Mouse (Mus musculus) brown adipose tissue, adult 24 weeks (tissue): ENCODE results near the gene Zfp986. TPM values are rescaled to one million over a fixed set of nuclear protein-coding genes. Genes with fewer than 3 reads are reported as not detected.
"Not testable (repeated sequence)": the region's sequence is repeated elsewhere in the genome, so short reads cannot be mapped to it uniquely, and the experiment has no call there.

Source experiments
- H3K27ac ChIP-seq: fragments of 200-500 bp; replicated peaks from 2 replicates; pipeline ENCODE4 v1.5.1; 2012; ENCODE audit warnings: low read depth, mild to moderate bottlenecking, low read length
- H3K4me1 ChIP-seq: fragments of 200-500 bp; 2 replicates; pipeline ENCODE4 v1.6.1; 2012; ENCODE audit warnings: low read length, mixed read lengths; ENCODE audit not compliant: control insufficient read depth, insufficient read depth, insufficient read length
- H3K4me3 ChIP-seq: fragments of 200-500 bp; 2 replicates; pipeline ENCODE4 v1.5.1; 2012; ENCODE audit warnings: low read depth, mild to moderate bottlenecking, low read length, moderate library complexity; ENCODE audit not compliant: insufficient read depth
- polyA plus RNA-seq: library from polyadenylated mRNA; stranded (reverse); fragments of >200 nt; gene quantifications from 2 replicates; pipeline ENCODE4 v1.2.4, GENCODE M21; 2012; ENCODE audit not compliant: missing spikeins, insufficient read depth, insufficient read length

Zfp986 gene
- polyA plus RNA-seq, result not detected in 2 replicates

DNA sequence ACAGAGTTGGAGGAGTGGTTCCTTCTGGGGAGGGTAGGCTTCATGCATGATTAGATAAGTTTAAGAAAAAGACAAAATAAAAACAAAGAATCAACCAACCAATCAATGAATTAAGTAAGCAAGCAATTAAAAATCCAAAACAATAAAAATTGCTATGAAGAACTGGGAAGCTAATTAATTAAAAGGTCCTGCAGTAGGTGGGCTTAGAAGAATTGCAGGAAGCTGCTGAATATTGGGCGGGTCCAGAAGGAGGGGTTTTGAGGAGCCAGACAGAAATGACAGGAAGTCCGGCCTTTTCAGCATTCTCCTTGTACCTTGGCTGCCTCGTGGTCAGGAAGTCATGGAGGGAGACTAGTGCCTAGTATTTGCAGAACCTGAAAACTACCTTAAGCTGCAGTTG lies at the start of gene Zfp986:
Gene Zfp986, plus strand, starts transcription at position 301 of the 400 bp plus-strand sequence.
- H3K27ac ChIP-seq, H3K4me1 ChIP-seq, H3K4me3 ChIP-seq: not testable (repeated sequence)

DNA sequence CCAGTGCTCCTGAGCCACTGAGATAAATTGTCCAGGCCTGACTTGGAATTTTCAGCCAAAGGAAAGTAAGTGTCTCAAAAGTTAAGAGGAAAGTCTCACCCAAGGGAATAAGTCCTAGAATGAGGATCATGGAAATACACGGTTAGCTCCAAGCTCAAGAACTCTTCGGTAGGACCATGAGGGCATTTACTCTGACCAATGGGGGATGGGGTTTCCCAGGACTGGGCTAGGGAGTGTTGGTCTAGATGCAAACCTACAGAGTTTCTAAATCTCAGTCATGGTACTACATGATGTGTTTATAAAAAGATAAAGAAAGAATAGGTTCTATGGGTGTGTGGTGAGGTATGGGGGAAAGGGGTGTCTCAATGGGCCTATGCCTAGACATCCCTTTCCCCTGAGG lies 48.6 kb upstream of the Zfp986 start:
- H3K27ac ChIP-seq, H3K4me3 ChIP-seq, H3K4me1 ChIP-seq: not testable (repeated sequence)

DNA sequence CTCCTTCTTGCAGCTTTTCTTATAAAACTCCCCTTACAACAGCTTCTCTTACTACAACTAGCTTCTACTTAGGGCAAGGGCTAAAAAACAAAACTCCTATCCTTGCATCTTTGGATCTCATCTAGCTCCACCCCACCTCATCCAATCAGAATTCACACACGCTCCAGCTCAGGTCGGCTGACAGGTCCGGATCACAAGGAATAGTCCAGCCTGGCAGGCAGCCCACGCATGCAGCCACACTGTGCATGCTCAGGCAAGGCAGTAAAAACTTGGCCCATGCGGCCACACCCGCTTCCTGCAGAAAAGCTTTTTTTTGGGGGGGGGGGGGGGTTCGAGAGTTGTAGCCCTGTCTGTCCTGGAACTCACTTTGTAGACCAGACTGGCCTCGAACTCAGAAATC lies 43.0 kb upstream of the Zfp986 start:
- H3K4me3 ChIP-seq, H3K4me1 ChIP-seq, H3K27ac ChIP-seq: not testable (repeated sequence)

DNA sequence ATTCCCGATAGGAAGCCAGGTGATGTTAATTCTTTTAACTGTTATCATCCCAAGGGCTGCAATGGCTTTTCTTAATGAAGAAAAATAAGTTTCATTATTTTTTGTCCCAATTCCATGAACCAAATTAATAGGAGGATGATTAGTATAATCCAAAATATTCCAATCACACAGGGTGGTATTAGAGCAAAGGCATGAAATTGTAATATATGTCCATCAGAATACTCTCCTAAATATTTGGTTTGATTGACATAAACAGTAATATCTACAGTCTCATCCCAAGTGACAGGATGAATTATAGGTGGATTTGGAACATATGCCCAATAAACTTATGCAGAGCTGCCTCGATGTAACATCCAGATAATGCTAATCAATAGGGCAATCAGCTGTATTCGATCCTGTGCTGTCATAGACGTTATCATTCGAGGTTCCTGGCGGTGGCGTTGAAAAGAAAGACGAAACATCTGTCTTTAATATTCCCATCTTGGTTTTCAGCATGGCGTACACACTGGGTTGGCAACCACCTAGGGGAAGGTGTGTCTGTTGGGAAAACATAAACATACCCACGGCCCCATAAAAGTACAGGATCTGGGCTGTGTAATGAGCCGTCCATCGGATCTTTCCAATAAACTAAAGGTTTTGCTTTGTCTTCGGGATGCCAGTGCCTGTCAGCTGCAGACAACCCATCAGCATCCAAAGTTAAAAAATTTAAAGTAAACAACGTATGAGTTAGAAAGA lies 37.1 kb upstream of the Zfp986 start:
- H3K27ac ChIP-seq, H3K4me3 ChIP-seq, H3K4me1 ChIP-seq: not testable (repeated sequence)

DNA sequence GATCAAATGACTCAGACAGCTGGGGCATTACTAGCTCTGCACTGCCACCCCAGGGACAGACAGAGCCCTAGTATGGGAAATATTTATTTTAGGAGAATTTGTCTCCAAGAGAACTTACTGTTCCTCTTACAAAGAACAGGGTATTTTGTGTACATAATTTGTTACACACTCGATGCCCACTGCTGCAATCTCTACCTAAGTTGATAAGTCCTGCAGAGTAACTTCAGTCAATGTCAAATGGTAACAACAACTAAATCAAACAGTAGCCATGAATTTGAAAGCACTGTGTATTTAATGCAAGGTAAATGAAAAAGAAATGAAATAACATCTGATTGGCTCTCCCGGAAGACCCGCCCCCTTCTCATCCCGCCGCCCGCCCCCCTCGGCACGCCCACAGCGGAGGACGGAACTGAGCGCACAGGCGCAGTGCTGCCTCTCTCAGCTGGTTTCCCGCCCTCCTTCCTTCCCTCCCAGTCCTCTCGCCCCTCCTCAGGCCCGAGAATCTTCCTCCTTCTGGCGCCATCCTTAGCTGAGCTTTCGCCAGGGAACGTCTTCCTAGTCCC lies 32.2 kb upstream of the Zfp986 start:
- not testable (repeated sequence) for H3K4me3 ChIP-seq, H3K4me1 ChIP-seq, H3K27ac ChIP-seq

DNA sequence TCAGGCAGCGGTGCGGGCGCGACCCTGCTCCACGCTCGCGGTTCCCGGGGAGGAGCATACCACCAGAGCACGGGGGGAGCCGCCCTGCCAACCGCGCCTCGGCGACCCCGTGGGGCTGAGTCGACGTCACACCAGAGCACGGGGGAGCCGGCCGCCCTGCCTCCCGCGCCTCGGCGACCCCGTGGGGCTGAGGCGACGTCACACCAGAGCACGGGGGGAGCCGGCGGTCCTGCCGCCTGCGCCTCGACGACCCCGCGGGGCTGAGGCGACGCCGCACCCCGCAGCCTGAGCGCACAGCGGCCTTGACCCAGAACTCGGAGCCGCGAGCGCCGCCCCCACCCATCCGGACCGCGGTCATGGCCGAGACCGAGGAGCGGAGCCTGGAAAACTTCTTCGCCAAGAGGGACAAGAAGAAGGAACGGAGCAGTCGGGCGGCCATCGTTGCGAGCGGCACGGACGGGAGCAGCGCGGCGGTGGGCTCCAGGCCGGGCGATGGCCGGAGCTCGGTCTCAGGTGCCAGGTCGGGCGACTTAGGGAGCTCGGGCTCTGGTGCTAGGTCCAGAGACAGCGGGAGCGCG lies 31.6 kb upstream of the Zfp986 start:
- not testable (repeated sequence) for H3K4me3 ChIP-seq

DNA sequence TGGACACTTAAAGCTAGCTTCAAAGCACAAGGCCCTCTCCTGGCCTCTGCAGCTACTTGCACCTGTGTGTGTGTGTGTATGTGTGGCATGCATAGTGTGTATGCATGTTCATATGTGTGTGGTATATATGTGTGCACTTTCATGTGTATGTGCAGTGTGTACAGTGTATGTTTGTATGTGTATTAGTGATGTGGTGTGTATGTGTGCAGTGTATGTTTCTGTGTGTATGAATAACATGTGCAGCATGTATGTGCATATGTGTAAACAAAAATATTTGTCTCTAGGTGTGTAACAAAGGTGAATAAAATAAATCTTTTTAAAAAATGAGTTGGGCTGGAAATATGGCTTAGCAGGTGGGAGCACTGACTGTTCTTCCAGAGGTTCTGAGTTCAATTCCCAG lies 21.8 kb upstream of the Zfp986 start:
- not testable (repeated sequence) for H3K4me3 ChIP-seq, H3K27ac ChIP-seq

More for the DNA sequence above, 31.6 kb upstream of the Zfp986 start:
- not testable (repeated sequence) for H3K4me1 ChIP-seq, H3K27ac ChIP-seq

DNA sequence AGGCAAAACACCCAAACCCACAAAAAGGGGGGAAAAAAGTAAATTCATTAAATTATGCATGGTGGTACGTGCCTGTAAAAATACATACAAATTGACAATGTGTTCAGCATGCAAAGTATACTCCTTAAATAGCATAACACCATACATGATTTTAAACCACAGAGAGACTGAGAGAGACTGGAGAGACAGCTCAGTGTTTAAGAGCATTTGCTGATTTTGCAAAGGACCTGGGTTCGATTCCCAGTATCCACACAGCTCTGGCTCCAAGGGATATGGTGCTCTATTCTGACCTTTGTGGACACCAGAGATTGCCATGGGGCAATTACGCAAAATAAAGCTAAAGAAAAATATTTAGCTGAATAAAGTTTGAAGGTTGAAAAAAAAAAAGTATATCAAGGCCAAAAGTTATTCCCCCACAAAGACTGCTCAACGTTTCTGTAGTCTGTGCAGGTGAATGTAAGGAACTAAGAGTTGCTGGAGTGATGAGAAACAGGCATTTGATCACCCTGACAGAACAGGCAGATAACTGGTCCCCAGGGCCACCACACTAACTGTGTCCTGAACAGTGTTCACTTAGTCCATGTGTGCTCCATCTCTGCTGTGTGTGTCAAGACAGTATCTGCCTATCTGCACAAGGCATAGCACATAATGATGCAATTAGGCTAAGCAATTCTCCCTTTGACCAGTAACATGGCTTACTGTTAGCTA lies 20.3 kb upstream of the Zfp986 start:
- H3K4me1 ChIP-seq, H3K27ac ChIP-seq, H3K4me3 ChIP-seq: not testable (repeated sequence)

More for the DNA sequence above, 21.8 kb upstream of the Zfp986 start:
- H3K4me1 ChIP-seq, result not testable (repeated sequence)

DNA sequence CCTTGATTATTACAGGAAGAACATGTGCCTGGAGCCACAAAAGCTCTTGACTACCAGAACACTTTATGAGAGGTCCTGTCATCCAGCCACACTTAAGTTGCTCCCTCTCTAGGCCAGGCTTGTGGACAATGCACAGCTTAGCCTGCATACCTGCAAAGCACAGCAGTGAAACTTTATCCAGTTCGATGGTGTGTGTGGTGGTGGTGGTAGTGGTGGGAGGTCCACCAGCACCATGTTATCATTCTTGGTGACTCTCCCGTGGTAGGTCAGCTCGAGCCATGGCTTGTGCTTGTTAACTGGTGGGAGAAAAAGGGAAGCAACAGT lies 19.7 kb upstream of the Zfp986 start:
- not testable (repeated sequence) for H3K4me1 ChIP-seq, H3K27ac ChIP-seq, H3K4me3 ChIP-seq

DNA sequence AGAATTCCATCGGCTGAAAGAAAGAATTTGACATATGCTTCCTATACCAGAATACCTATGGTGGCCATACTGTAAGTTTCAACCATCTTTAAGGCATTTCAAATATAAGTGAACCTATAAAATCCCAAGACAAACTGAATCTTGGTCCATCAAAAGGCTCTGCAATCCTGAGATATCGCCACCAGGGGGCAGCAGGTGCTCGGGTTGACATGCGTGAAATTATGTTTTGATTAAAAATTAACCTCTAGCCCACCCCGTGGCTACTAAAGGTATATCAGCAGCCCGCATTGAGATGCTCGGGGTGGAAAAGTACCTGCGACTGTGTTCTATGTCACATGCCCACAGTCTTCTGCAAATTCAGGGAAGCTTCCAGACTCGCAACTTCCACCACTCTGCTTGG lies 17.2 kb upstream of the Zfp986 start:
- H3K27ac ChIP-seq, H3K4me3 ChIP-seq, H3K4me1 ChIP-seq: not testable (repeated sequence)

DNA sequence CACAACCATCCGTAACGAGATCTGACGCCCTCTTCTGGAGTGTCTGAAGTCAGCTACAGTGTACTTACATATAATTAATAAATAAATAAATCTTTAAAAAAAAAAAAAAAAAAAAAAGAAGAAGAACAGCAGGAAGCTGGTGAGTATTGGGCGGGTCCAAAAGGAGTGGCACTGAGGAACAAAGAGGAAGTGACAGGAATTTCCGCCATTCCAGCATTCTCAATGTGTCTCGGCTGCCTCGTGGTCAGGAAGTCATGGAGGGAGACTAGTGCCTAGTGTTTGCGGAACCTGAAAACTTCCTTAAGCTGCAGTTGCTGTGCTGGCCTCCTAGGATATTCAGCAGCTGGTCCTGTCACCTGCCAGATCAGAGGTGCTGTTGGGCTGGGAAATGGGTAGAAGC lies 4.7 kb upstream of the Zfp986 start:
- not testable (repeated sequence) for H3K4me1 ChIP-seq, H3K4me3 ChIP-seq, H3K27ac ChIP-seq

Other genes with a start within 250 kb of the Zfp986 start
- not detected in 2 replicates for gene Zfp980, start 198.1 kb upstream of the Zfp986 start, polyA plus RNA-seq
- not detected in 2 replicates for gene Zfp987, start 228.5 kb downstream of the Zfp986 start, polyA plus RNA-seq